Mouse (Mus musculus) E14TG2a.4 (cell line): ENCODE measurements at regions not wholly inside any gene's neighbourhood (a gene's known extent, or its start where the extent isn't known, plus 50 kb on each side); places are given as distances from the start of the nearest gene placed in this dataset.

Experiments used
- CTCF ChIP-seq: conservative IDR thresholded peaks from 2 replicates; pipeline ENCODE4 v1.5.1; 2014; ENCODE audit warnings: low read length
- NANOG ChIP-seq: IDR thresholded peaks from 2 replicates; pipeline ENCODE4 v1.6.1; 2014; ENCODE audit warnings: borderline replicate concordance, low read length, mixed read lengths
- POU5F1 ChIP-seq: IDR thresholded peaks from 2 replicates; pipeline ENCODE4 v1.6.1; 2014; ENCODE audit warnings: low read length, borderline replicate concordance

DNA sequence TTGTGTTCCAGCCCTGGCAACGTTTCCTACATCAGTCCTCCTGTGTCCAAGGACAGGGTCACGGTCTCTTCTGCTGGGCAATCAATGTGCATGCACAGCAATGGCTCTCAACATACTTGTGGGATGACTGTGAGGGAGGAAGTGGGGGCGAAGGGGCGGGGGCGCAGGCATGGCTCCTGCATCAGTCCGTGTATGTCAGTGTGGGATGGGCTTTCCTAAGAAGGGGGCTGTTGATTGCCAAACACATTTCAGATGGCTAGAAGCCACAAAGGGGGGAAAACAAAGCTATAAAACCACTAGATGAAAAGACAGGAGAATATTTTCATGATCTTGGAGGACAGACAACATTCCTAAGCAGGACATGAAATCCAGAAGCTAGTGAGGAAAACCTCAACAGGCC is 99.4 kb upstream of the Gli2 start:
- no peak for TF ChIP-seq CTCF
- no peak for TF ChIP-seq NANOG
- no peak for TF ChIP-seq POU5F1
